Mouse (Mus musculus) lung, postnatal 0 days (tissue): ENCODE data around the gene Gstm2. TPM values are rescaled to one million over a fixed set of nuclear protein-coding genes. Genes with fewer than 3 reads are reported as not detected.

Experiments used
- ATAC-seq: fragments of 200-750 bp; cut with Nextera tagmentation; 2 replicates; pipeline ENCODE4 v1.8.0; 2017; ENCODE audit warnings: moderate library complexity
- DNase-seq: peaks from one replicate; pipeline ENCODE4 v3.0.0-alpha.2; 2016; ENCODE audit warnings: low spot score
- H3K27ac ChIP-seq: fragments of 300-500 bp; sonication (generic); 2 replicates; pipeline ENCODE4 v1.5.1; 2014; ENCODE audit warnings: antibody characterized with exemption, mild to moderate bottlenecking, low read length, mixed read lengths
- H3K27me3 ChIP-seq: fragments of 300-500 bp; sonication (generic); replicated peaks from 2 replicates; pipeline ENCODE4 v1.6.1; 2014; ENCODE audit warnings: low read length, mixed read lengths; ENCODE audit not compliant: insufficient read depth
- H3K36me3 ChIP-seq: fragments of 300-500 bp; sonication (generic); 2 replicates; pipeline ENCODE4 v1.6.1; 2014; ENCODE audit warnings: low read length, mixed read lengths; ENCODE audit not compliant: insufficient read depth
- H3K4me1 ChIP-seq: fragments of 300-500 bp; sonication (generic); 2 replicates; pipeline ENCODE4 v1.6.1; 2014; ENCODE audit warnings: antibody characterized with exemption, low read depth, low read length, mixed read lengths; ENCODE audit not compliant: insufficient read depth
- H3K4me2 ChIP-seq: fragments of 300-500 bp; sonication (generic); replicated peaks from 2 replicates; pipeline ENCODE4 v1.6.1; 2014; ENCODE audit warnings: low read depth, mild to moderate bottlenecking, low read length, moderate library complexity, mixed read lengths
- H3K4me3 ChIP-seq: fragments of 300-500 bp; sonication (generic); 2 replicates; pipeline ENCODE4 v1.5.1; 2014; ENCODE audit warnings: low read depth, low read length
- H3K9ac ChIP-seq: fragments of 300-500 bp; sonication (generic); replicated peaks from 2 replicates; pipeline ENCODE4 v1.6.1; 2014; ENCODE audit warnings: low read depth, mild to moderate bottlenecking
- H3K9me3 ChIP-seq: fragments of 300-500 bp; sonication (generic); 2 replicates; pipeline ENCODE4 v1.6.1; 2016; ENCODE audit warnings: low read length, mixed read lengths
- CTCF ChIP-seq: IDR thresholded peaks from 2 replicates; pipeline ENCODE4 v1.5.1; 2016; ENCODE audit warnings: antibody characterized with exemption, mild to moderate bottlenecking
- EP300 ChIP-seq: IDR thresholded peaks from 2 replicates; pipeline ENCODE4 v1.6.1; 2016; ENCODE audit warnings: antibody characterized with exemption, mild to moderate bottlenecking, control low read depth
- WGBS: fragments of 180-500 bp; shearing (Covaris S2); extraction: QIAGEN DNeasy Blood & Tissue Kit; methylation state at CpG from one replicate; pipeline ENCODE4 v1.1.7; 2014; 5-methylcytosine and 5-hydroxymethylcytosine counted together
- polyA plus RNA-seq: library from polyadenylated mRNA; unstranded; fragments of >200 nt; fragmentation: Nextera tagmentation; extraction: Ambion mirVana; gene quantifications from 2 replicates; pipeline ENCODE4 v1.2.1, GENCODE M21; 2015

Gstm2 gene
- polyA plus RNA-seq, 1 experiment from 2014 or later, result 132 TPM

DNA sequence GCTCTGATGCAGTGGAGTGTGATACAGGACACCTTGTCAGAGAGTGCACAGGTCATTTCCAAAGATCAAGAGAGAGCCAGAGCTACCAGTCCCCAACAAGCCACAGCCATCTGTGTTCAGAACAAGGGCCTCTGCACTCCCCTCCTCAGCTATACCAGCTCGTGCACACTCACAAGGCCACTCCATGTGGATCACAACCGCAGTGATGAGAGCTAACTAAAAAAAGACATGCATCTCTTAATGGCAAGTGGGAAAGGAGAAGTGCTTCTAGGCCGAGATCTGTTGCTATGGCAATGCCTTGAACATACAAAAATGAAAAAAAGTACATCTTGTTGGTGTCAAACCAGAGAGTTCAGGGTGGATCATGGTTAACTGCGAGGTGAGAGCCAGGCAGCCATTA is 46.4 kb downstream of the Gstm2 start:
- TF ChIP-seq CTCF (no peak), EP300 (no peak)
- no peak overlapping the region for H3K4me3 ChIP-seq
- H3K9me3 ChIP-seq, result no peaks in the 10 kb centered on the region
- DNase-seq, result no peak
- H3K27me3 ChIP-seq, result no peaks in the 10 kb centered on the region
- H3K4me2 ChIP-seq, result no peak overlapping the region
- no peaks in the 10 kb centered on the region for H3K36me3 ChIP-seq
- H3K4me1 ChIP-seq, result peaks cover 3% of the 10 kb centered on the region; the same call in 1 of the 2 replicates
- no peak for ATAC-seq
- H3K9ac ChIP-seq, result no peak overlapping the region
- WGBS, result 52% methylated on average over 4 of the region's 4 CpGs
- no peak overlapping the region for H3K27ac ChIP-seq

DNA sequence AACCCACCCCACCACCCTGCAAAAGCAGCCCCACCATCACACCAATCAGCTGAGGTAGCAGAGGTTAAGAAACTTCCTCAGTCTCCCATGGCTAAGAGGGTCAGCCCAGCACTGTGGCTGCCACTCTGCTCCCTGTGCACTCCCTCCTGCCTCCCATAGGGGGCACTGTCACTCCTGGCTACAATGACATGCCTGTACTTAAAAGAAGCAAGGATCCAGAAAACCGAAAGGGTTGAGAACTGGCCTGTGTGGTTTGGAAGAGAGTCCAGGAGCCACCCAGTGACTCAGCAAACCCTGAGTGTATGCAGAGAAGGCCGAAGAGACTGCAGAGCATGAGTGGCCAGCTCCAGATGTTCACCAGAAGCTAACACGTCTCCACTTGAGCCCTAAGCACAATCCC is 46.9 kb downstream of the Gstm2 start:
- no peaks in the 10 kb centered on the region for H3K27me3 ChIP-seq
- peak; percentile 72 for ATAC-seq
- peak; percentile 73 for DNase-seq
- H3K27ac ChIP-seq, result no peak overlapping the region
- peak; percentile 91 for TF ChIP-seq CTCF
- no peak for TF ChIP-seq EP300
- H3K4me3 ChIP-seq, result no peak overlapping the region
- H3K9me3 ChIP-seq, result no peaks in the 10 kb centered on the region
- no peak overlapping the region for H3K9ac ChIP-seq
- H3K4me2 ChIP-seq, result no peak overlapping the region
- peaks cover 3% of the 10 kb centered on the region; the same call in 1 of the 2 replicates for H3K4me1 ChIP-seq
- WGBS, result 28% methylated on average over 3 of the region's 3 CpGs
- no peaks in the 10 kb centered on the region for H3K36me3 ChIP-seq

DNA sequence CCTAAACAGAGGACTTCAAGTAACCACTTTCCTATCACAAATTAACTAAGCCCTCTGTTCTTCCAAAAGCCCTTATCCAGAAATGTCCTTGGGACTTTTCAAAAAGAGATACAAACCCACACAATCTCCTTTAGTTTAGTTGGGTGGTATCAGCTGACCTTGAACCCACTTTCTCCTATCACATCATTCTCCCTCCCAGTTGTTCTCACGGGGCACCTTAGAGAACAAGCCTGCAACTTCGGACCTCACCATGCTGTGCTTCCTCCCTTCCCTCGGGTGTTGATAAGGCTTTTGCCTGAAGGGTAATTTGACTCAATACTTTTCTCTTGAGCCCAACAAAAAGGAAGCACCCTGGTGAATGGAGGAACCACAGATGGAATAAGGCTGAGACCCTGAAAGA is 50.4 kb downstream of the Gstm2 start:
- no peak for ATAC-seq
- Histone ChIP-seq H3K9me3 (no peaks in the 10 kb centered on the region), H3K27ac (no peak overlapping the region), H3K4me3 (no peak overlapping the region), H3K36me3 (no peaks in the 10 kb centered on the region), H3K9ac (no peak overlapping the region), H3K4me1 (peaks cover 3% of the 10 kb centered on the region; the same call in 1 of the 2 replicates), H3K4me2 (no peak overlapping the region), H3K27me3 (no peaks in the 10 kb centered on the region)
- WGBS, result 54% methylated on average over 3 of the region's 3 CpGs
- no peak for DNase-seq
- TF ChIP-seq CTCF, result no peak
- no peak for TF ChIP-seq EP300

DNA sequence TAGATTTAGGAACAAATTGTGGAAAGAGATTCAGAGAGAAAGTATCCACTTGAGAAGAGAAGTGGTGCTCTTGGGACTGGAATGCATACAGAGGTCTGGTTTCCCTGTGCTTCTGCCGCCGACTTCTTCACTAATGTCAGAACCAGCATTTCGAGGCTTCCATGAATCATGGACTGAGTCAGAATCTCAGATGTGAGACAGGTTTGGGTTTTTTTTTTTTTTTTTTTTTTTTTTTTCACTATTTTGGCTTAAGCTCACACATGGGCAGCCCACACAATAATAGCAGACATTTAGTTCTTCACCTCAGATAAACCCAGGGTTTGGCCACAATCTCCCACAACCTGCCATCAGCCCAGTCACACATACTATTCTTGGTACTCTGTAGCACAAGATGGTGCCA is 51.0 kb downstream of the Gstm2 start:
- no peak overlapping the region for H3K27ac ChIP-seq
- no peak for DNase-seq
- ATAC-seq, result no peak
- no peaks in the 10 kb centered on the region for H3K9me3 ChIP-seq
- WGBS, result 48% methylated on average over 3 of the region's 3 CpGs
- no peaks in the 10 kb centered on the region for H3K27me3 ChIP-seq
- no peaks in the 10 kb centered on the region for H3K36me3 ChIP-seq
- H3K4me2 ChIP-seq, result no peak overlapping the region
- TF ChIP-seq EP300 (no peak), CTCF (no peak)
- H3K4me1 ChIP-seq, result peaks cover 3% of the 10 kb centered on the region; the same call in 1 of the 2 replicates
- H3K4me3 ChIP-seq, result no peak overlapping the region
- no peak overlapping the region for H3K9ac ChIP-seq

DNA sequence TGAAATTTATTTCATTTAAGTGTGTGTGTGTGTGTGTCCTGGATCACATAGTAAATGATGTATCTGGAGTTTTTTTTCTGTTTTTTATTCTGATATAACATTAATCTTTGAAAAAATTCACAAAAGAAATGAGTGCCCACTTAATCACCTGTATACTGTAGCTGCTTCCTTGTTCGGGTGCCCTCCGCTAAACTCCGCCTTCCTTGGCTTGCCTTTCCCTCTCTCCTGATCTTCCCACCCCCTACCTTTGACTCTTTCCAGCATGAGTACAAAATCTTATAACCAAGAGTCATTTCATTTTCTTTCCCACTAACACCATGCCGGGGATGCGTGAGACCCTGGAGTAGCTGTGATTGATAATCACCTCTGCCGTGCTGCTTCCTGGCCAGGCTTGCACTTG is 54.1 kb downstream of the Gstm2 start:
- Histone ChIP-seq H3K4me2 (no peak overlapping the region), H3K9ac (no peak overlapping the region), H3K27me3 (no peaks in the 10 kb centered on the region), H3K4me3 (no peak overlapping the region), H3K9me3 (no peaks in the 10 kb centered on the region), H3K27ac (no peak overlapping the region), H3K4me1 (peaks cover 3% of the 10 kb centered on the region; the same call in 1 of the 2 replicates), H3K36me3 (no peaks in the 10 kb centered on the region)
- ATAC-seq (no peak), DNase-seq (peak; percentile 23)
- WGBS, result 47% methylated on average over 6 of the region's 6 CpGs
- TF ChIP-seq CTCF, result no peak
- no peak for TF ChIP-seq EP300

Other genes with a start within 250 kb of the Gstm2 start
- gene Csf1, start 226.0 kb downstream of the Gstm2 start, polyA plus RNA-seq, result 10.9 and 14.3 TPM in 2 replicates
- not detected in 2 replicates for gene Eps8l3, start 109.2 kb downstream of the Gstm2 start, polyA plus RNA-seq
- gene Gstm5, start 90.6 kb downstream of the Gstm2 start, polyA plus RNA-seq, result 47.2 and 50.4 TPM in 2 replicates
- 5.6 and 6.5 TPM in 2 replicates for gene Gstm7, start 54.6 kb downstream of the Gstm2 start, polyA plus RNA-seq
- gene Gstm6, start 42.7 kb downstream of the Gstm2 start, polyA plus RNA-seq, result 3.6 and 4.1 TPM in 2 replicates
- 0.27 and 0.40 TPM in 2 replicates for gene Gstm3, start 17.2 kb downstream of the Gstm2 start, polyA plus RNA-seq
- 230 and 249 TPM in 2 replicates for gene Gstm1, start 31.5 kb upstream of the Gstm2 start, polyA plus RNA-seq
- gene Gstm4, start 58.4 kb upstream of the Gstm2 start, polyA plus RNA-seq, result 11.2 and 13.4 TPM in 2 replicates
- gene Ampd2, start 100.2 kb upstream of the Gstm2 start, polyA plus RNA-seq, result 11.6 and 12.6 TPM in 2 replicates
- 0.33 and 0.45 TPM in 2 replicates for gene Gnat2, start 106.3 kb upstream of the Gstm2 start, polyA plus RNA-seq
- 87.4 and 96.3 TPM in 2 replicates for gene Gnai3, start 159.7 kb upstream of the Gstm2 start, polyA plus RNA-seq
- not detected in 2 replicates for gene Gpr61, start 168.4 kb upstream of the Gstm2 start, polyA plus RNA-seq
- 4.6 TPM in 2 replicates for gene Amigo1, start 199.9 kb upstream of the Gstm2 start, polyA plus RNA-seq
- 4.8 and 4.9 TPM in 2 replicates for gene Cyb561d1, start 214.8 kb upstream of the Gstm2 start, polyA plus RNA-seq
- gene Atxn7l2, start 224.5 kb upstream of the Gstm2 start, polyA plus RNA-seq, result 6.1 and 6.7 TPM in 2 replicates
- gene Sypl2, start 240.2 kb upstream of the Gstm2 start, polyA plus RNA-seq, result not detected in 2 replicates